ENCODE assay signal across 8 mouse cellular contexts in genomic region chr5:81019590-81020254, GRCm38 (mm10). TPM values are rescaled to one million over a fixed set of nuclear protein-coding genes. Genes with fewer than 3 reads are reported as not detected.
A peak's percentile ranks its signal among the peaks of the same experiment; 100 is the strongest.
DNase-seq lines count a peak whose midpoint lies in the region; ATAC-seq and TF ChIP-seq lines count a peak whose summit lies in the region.

Adgrl3 (plus strand) TSS chr5:81020138.

- H3K79me2 ChIP-seq in heart, adult 2 months (replicated peaks; ENCODE audit: control insufficient read depth, insufficient read depth, low read length) = no peaks in the 10 kb centered on the region

- H3K4me2 ChIP-seq in embryonic facial prominence, embryonic 11.5 days (ENCODE audit: low read depth, low read length) = peak within 1 kb of the TSS; percentile 94
- H3K4me2 ChIP-seq in limb, embryonic 13.5 days (replicated peaks) = peak within 1 kb of the TSS; percentile 88
- peak within 1 kb of the TSS; percentile 69 for H3K4me2 ChIP-seq in midbrain, embryonic 14.5 days (ENCODE audit: low read length)

- H3K9me3 ChIP-seq in erythroblast, embryonic 14.5 days (ENCODE audit: control insufficient read depth, low read length) = no peaks in the 10 kb centered on the region
- no peaks in the 10 kb centered on the region for H3K9me3 ChIP-seq in embryonic facial prominence, embryonic 11.5 days (replicated peaks; ENCODE audit: control insufficient read depth, low read length)
- no peaks in the 10 kb centered on the region for H3K9me3 ChIP-seq in limb, embryonic 13.5 days
- no peaks in the 10 kb centered on the region for H3K9me3 ChIP-seq in midbrain, embryonic 14.5 days (ENCODE audit: control insufficient read depth, low read length)

- WGBS in embryonic facial prominence, embryonic 11.5 days = under 1% methylated on average over 57 of the region's 70 CpGs
- under 1% methylated on average over 63 of the region's 70 CpGs for WGBS in heart, adult 2 months
- WGBS in limb, embryonic 13.5 days = 1% methylated on average over 52 of the region's 70 CpGs
- 1% methylated on average over 68 of the region's 70 CpGs for WGBS in midbrain, embryonic 14.5 days

- peak; percentile 92 for DNase-seq in embryonic facial prominence, embryonic 11.5 days (ENCODE audit: low spot score)
- peak; percentile 76 to 79 for DNase-seq in heart, adult 2 months
- DNase-seq in kidney, adult 9 months = peak; percentile 7
- DNase-seq in midbrain, embryonic 14.5 days = peak; percentile 95
- peak; percentile 54 for DNase-seq in telencephalon, adult 2 months (ENCODE audit: low read depth, low spot score)

- H3K27ac ChIP-seq in embryonic facial prominence, embryonic 11.5 days (replicated peaks; ENCODE audit: low read depth, low read length) = peak within 1 kb of the TSS; percentile 91
- H3K27ac ChIP-seq in heart, adult 2 months = peak within 1 kb of the TSS; percentile 31; the same call in 1 of the 2 replicates
- peak within 1 kb of the TSS; percentile 98 for H3K27ac ChIP-seq in limb, embryonic 13.5 days
- peak within 1 kb of the TSS; percentile 100 for H3K27ac ChIP-seq in midbrain, embryonic 14.5 days (replicated peaks; ENCODE audit: low read depth, low read length)

- H3K36me3 ChIP-seq in erythroblast, embryonic 14.5 days (ENCODE audit: control insufficient read depth) = no peaks in the 10 kb centered on the region
- no peaks in the 10 kb centered on the region for H3K36me3 ChIP-seq in embryonic facial prominence, embryonic 11.5 days (replicated peaks; ENCODE audit: control insufficient read depth, insufficient read depth, low read depth, low read length)
- no peaks in the 10 kb centered on the region for H3K36me3 ChIP-seq in heart, adult 2 months (ENCODE audit: control insufficient read depth, insufficient read depth, low read length)
- no peaks in the 10 kb centered on the region for H3K36me3 ChIP-seq in limb, embryonic 13.5 days
- no peaks in the 10 kb centered on the region for H3K36me3 ChIP-seq in midbrain, embryonic 14.5 days (ENCODE audit: control insufficient read depth, insufficient read depth, low read length)

- peak within 1 kb of the TSS; percentile 37 for H3K4me3 ChIP-seq in erythroblast, embryonic 14.5 days (replicated peaks)
- peak within 1 kb of the TSS; percentile 69 for H3K4me3 ChIP-seq in embryonic facial prominence, embryonic 11.5 days (ENCODE audit: low read depth, low read length)
- peak within 1 kb of the TSS; percentile 53 for H3K4me3 ChIP-seq in heart, adult 2 months
- H3K4me3 ChIP-seq in limb, embryonic 13.5 days = peak within 1 kb of the TSS; percentile 78
- H3K4me3 ChIP-seq in midbrain, embryonic 14.5 days (replicated peaks; ENCODE audit: low read depth, low read length) = peak within 1 kb of the TSS; percentile 61

- no peaks in the 10 kb centered on the region for H3K4me1 ChIP-seq in erythroblast, embryonic 14.5 days (ENCODE audit: control insufficient read depth)
- no peaks in the 10 kb centered on the region for H3K4me1 ChIP-seq in embryonic facial prominence, embryonic 11.5 days (ENCODE audit: control insufficient read depth, insufficient read depth, low read length)
- peaks cover 2% of the 10 kb centered on the region; the same call in 1 of the 2 replicates for H3K4me1 ChIP-seq in heart, adult 2 months (ENCODE audit: control insufficient read depth, insufficient read depth, low read length)
- peaks cover 18% of the 10 kb centered on the region for H3K4me1 ChIP-seq in limb, embryonic 13.5 days
- H3K4me1 ChIP-seq in midbrain, embryonic 14.5 days (ENCODE audit: control insufficient read depth, insufficient read depth, low read length) = peaks cover 11% of the 10 kb centered on the region

- intact Hi-C loops in heart, adult 2 months (cut with DNase I) = no loop called here

- H3K27me3 ChIP-seq in erythroblast, embryonic 14.5 days (ENCODE audit: control insufficient read depth) = peaks cover 60% of the 10 kb centered on the region
- no peaks in the 10 kb centered on the region; the same call in 1 of the 2 replicates for H3K27me3 ChIP-seq in embryonic facial prominence, embryonic 11.5 days (ENCODE audit: control insufficient read depth, insufficient read depth, low read length)
- H3K27me3 ChIP-seq in heart, adult 2 months (ENCODE audit: control insufficient read depth, insufficient read depth, low read length) = peaks cover 15% of the 10 kb centered on the region
- no peaks in the 10 kb centered on the region for H3K27me3 ChIP-seq in limb, embryonic 13.5 days
- no peaks in the 10 kb centered on the region for H3K27me3 ChIP-seq in midbrain, embryonic 14.5 days (ENCODE audit: control insufficient read depth, insufficient read depth, low read length)

- TF ChIP-seq POLR2A in heart, adult 2 months (IDR thresholded peaks at IDR 0.05; ENCODE audit: insufficient read depth, low read depth, low read length) = no peak

- TF ChIP-seq EP300 in heart, adult 2 months (IDR thresholded peaks at IDR 0.05; ENCODE audit: insufficient read depth, low read depth, low read length) = no peak

- peak within 1 kb of the TSS; percentile 84 for H3K9ac ChIP-seq in embryonic facial prominence, embryonic 11.5 days (replicated peaks; ENCODE audit: low read length)
- H3K9ac ChIP-seq in heart, adult 2 months (ENCODE audit: low read depth, low read length) = peak within 1 kb of the TSS; percentile 72
- H3K9ac ChIP-seq in limb, embryonic 13.5 days = peak within 1 kb of the TSS; percentile 88
- peak within 1 kb of the TSS; percentile 94 for H3K9ac ChIP-seq in midbrain, embryonic 14.5 days (replicated peaks; ENCODE audit: low read length)

- TF ChIP-seq CTCF in heart, adult 2 months (IDR thresholded peaks at IDR 0.05) = 0 out of 2 replicates have a peak, but pooled peaks have one; percentile 13

- ATAC-seq in erythroblast, adult 5-6 weeks (replicated peaks; ENCODE audit: low FRiP score, poor library complexity, severe bottlenecking) = no peak
- peak; percentile 91 for ATAC-seq in embryonic facial prominence, embryonic 11.5 days (replicated peaks; ENCODE audit: insufficient number of reproducible peaks, low FRiP score, low TSS enrichment, low read depth)
- peak; percentile 89 for ATAC-seq in limb, embryonic 13.5 days (ENCODE audit: low FRiP score, low read depth)
- ATAC-seq in midbrain, embryonic 14.5 days (ENCODE audit: low FRiP score, low TSS enrichment) = peak; percentile 90

RNA-seq across cellular contexts. Expression of gene Adgrl3, which starts in this region (rescaled TPM):
- not detected in 2 replicates for polyA plus RNA-seq in erythroblast, embryonic 14.5 days (2012)
- total RNA-seq in erythroblast, adult 5-6 weeks (2015; ENCODE audit: low replicate concordance) = not detected in 2 replicates
- 0.84 TPM in 1 of 2 replicates, not detected in the other for total RNA-seq in erythroblast, adult 5-6 weeks (2017; ENCODE audit: low replicate concordance)
- polyA plus RNA-seq in embryonic facial prominence, embryonic 11.5 days (2014; fragmentation: Nextera tagmentation; extraction: Ambion mirVana) = 18.8 and 21.1 TPM in 2 replicates
- total RNA-seq in heart, adult 2 months (2021) = 1 to 10 TPM; 3.4 to 3.5 TPM
- polyA plus RNA-seq in heart, adult 2 months (2012; rRNA removed) = 0.90 and 1.6 TPM in 2 replicates
- 66.3 and 73.3 TPM in 2 replicates for polyA plus RNA-seq in limb, embryonic 13.5 days (2015; fragmentation: Nextera tagmentation; extraction: Ambion mirVana)
- 77.5 and 79.7 TPM in 2 replicates for polyA plus RNA-seq in midbrain, embryonic 14.5 days (2014; fragmentation: Nextera tagmentation; extraction: Ambion mirVana)

Comparison
In these comparisons a context has a peak if more than half of its experiments do, and no peak if none do; other contexts are left out.
1. DNase-seq: peak in every context shown above with its lines; median percentile 95 in midbrain, embryonic 14.5 days; 92 in embryonic facial prominence, embryonic 11.5 days; 78 in heart, adult 2 months; 54 in telencephalon, adult 2 months; 7 in kidney, adult 9 months.
2. H3K27ac ChIP-seq: peak in every context shown above with its lines; median percentile 100 in midbrain, embryonic 14.5 days; 98 in limb, embryonic 13.5 days; 91 in embryonic facial prominence, embryonic 11.5 days; 31 in heart, adult 2 months.